Mouse (Mus musculus): ENCODE data around the gene Gcnt2. TPM values are rescaled to one million over a fixed set of nuclear protein-coding genes. Genes with fewer than 3 reads are reported as not detected.

Gcnt2 gene
- polyA plus RNA-seq, 1 experiment, result not detected

GRCm38 (mm10) chr13:40909060-40909459, 49.5 kb downstream of the Gcnt2 start:
- no peaks in the 10 kb centered on the region for H3K27me3 ChIP-seq (ENCODE audit: control insufficient read depth)
- TF ChIP-seq GATA1 (IDR thresholded peaks at IDR 0.05; ENCODE audit: low read length) (no peak), TAL1 (IDR thresholded peaks at IDR 0.05; ENCODE audit: low read length) (no peak)
- H3K4me1 ChIP-seq (ENCODE audit: control insufficient read depth), result peaks cover 2% of the 10 kb centered on the region; the same call in 1 of the 2 replicates
- no peak overlapping the region for H3K4me3 ChIP-seq (replicated peaks)
- H3K9me3 ChIP-seq (ENCODE audit: control insufficient read depth, low read length), result no peaks in the 10 kb centered on the region
- H3K36me3 ChIP-seq (ENCODE audit: control insufficient read depth), result no peaks in the 10 kb centered on the region

- no peaks in the 10 kb centered on the region for H3K9me3 ChIP-seq (ENCODE audit: control insufficient read depth, low read length)
- H3K4me3 ChIP-seq (replicated peaks), result no peak overlapping the region
- no peaks in the 10 kb centered on the region for H3K27me3 ChIP-seq (ENCODE audit: control insufficient read depth)
- H3K36me3 ChIP-seq (ENCODE audit: control insufficient read depth), result no peaks in the 10 kb centered on the region
- TF ChIP-seq TAL1 (IDR thresholded peaks at IDR 0.05; ENCODE audit: low read length) (no peak), GATA1 (IDR thresholded peaks at IDR 0.05; ENCODE audit: low read length) (no peak)
- H3K4me1 ChIP-seq (ENCODE audit: control insufficient read depth), result peaks cover 2% of the 10 kb centered on the region; the same call in 1 of the 2 replicates
Observed at GRCm38 (mm10) chr13:40910047-40910446, 50.5 kb downstream of the Gcnt2 start.

GRCm38 (mm10) chr13:40911951-40912350, 52.4 kb downstream of the Gcnt2 start:
- TF ChIP-seq TAL1 (IDR thresholded peaks at IDR 0.05; ENCODE audit: low read length) (no peak), GATA1 (IDR thresholded peaks at IDR 0.05; ENCODE audit: low read length) (no peak)
- H3K4me1 ChIP-seq (ENCODE audit: control insufficient read depth), result peaks cover 3% of the 10 kb centered on the region; the same call in 1 of the 2 replicates
- no peaks in the 10 kb centered on the region for H3K36me3 ChIP-seq (ENCODE audit: control insufficient read depth)
- H3K9me3 ChIP-seq (ENCODE audit: control insufficient read depth, low read length), result no peaks in the 10 kb centered on the region
- H3K27me3 ChIP-seq (ENCODE audit: control insufficient read depth), result peaks cover 13% of the 10 kb centered on the region
- H3K4me3 ChIP-seq (replicated peaks), result no peak overlapping the region

- TF ChIP-seq TAL1 (IDR thresholded peaks at IDR 0.05; ENCODE audit: low read length), result no peak
- no peak for TF ChIP-seq GATA1 (IDR thresholded peaks at IDR 0.05; ENCODE audit: low read length)
- Histone ChIP-seq H3K4me1 (ENCODE audit: control insufficient read depth) (peaks cover 12% of the 10 kb centered on the region), H3K27me3 (ENCODE audit: control insufficient read depth) (peaks cover 28% of the 10 kb centered on the region)
Observed at GRCm38 (mm10) chr13:40913395-40914018, 54.0 kb downstream of the Gcnt2 start.

GRCm38 (mm10) chr13:40914053-40914585, 54.6 kb downstream of the Gcnt2 start:
- TF ChIP-seq TAL1 (IDR thresholded peaks at IDR 0.05; ENCODE audit: low read length), result no peak
- no peaks in the 10 kb centered on the region for H3K36me3 ChIP-seq (ENCODE audit: control insufficient read depth)
- no peaks in the 10 kb centered on the region for H3K9me3 ChIP-seq (ENCODE audit: control insufficient read depth, low read length)
- H3K4me3 ChIP-seq (replicated peaks), result no peak overlapping the region
- H3K4me1 ChIP-seq (ENCODE audit: control insufficient read depth), result peaks cover 10% of the 10 kb centered on the region
- peaks cover 35% of the 10 kb centered on the region for H3K27me3 ChIP-seq (ENCODE audit: control insufficient read depth)

More at GRCm38 (mm10) chr13:40913395-40914018, 54.0 kb downstream of the Gcnt2 start:
- no peaks in the 10 kb centered on the region for H3K9me3 ChIP-seq (ENCODE audit: control insufficient read depth, low read length)
- no peaks in the 10 kb centered on the region for H3K36me3 ChIP-seq (ENCODE audit: control insufficient read depth)
- no peak overlapping the region for H3K4me3 ChIP-seq (replicated peaks)

- H3K4me3 ChIP-seq (replicated peaks), result no peak overlapping the region
- H3K36me3 ChIP-seq (ENCODE audit: control insufficient read depth), result no peaks in the 10 kb centered on the region
- H3K4me1 ChIP-seq (ENCODE audit: control insufficient read depth), result peaks cover 10% of the 10 kb centered on the region
- H3K9me3 ChIP-seq (ENCODE audit: control insufficient read depth, low read length), result no peaks in the 10 kb centered on the region
- TF ChIP-seq TAL1 (IDR thresholded peaks at IDR 0.05; ENCODE audit: low read length) (no peak), GATA1 (IDR thresholded peaks at IDR 0.05; ENCODE audit: low read length) (no peak)
- H3K27me3 ChIP-seq (ENCODE audit: control insufficient read depth), result peaks cover 59% of the 10 kb centered on the region
Observed at GRCm38 (mm10) chr13:40916321-40917160, 57.0 kb downstream of the Gcnt2 start.

GRCm38 (mm10) chr13:40917161-40918091, 57.9 kb downstream of the Gcnt2 start:
- TF ChIP-seq GATA1 (IDR thresholded peaks at IDR 0.05; ENCODE audit: low read length) (no peak), TAL1 (IDR thresholded peaks at IDR 0.05; ENCODE audit: low read length) (no peak)
- Histone ChIP-seq H3K4me3 (replicated peaks) (peak overlapping the region; percentile 41), H3K36me3 (ENCODE audit: control insufficient read depth) (no peaks in the 10 kb centered on the region), H3K27me3 (ENCODE audit: control insufficient read depth) (peaks cover 64% of the 10 kb centered on the region), H3K9me3 (ENCODE audit: control insufficient read depth, low read length) (no peaks in the 10 kb centered on the region), H3K4me1 (ENCODE audit: control insufficient read depth) (peaks cover 10% of the 10 kb centered on the region)

GRCm38 (mm10) chr13:40921326-40922059, 61.9 kb downstream of the Gcnt2 start:
- H3K4me1 ChIP-seq (ENCODE audit: control insufficient read depth), result peaks cover 10% of the 10 kb centered on the region
- H3K27me3 ChIP-seq (ENCODE audit: control insufficient read depth), result peaks cover 57% of the 10 kb centered on the region
- TF ChIP-seq GATA1 (IDR thresholded peaks at IDR 0.05; ENCODE audit: low read length), result no peak
- TF ChIP-seq TAL1 (IDR thresholded peaks at IDR 0.05; ENCODE audit: low read length), result no peak
- no peaks in the 10 kb centered on the region for H3K9me3 ChIP-seq (ENCODE audit: control insufficient read depth, low read length)
- no peaks in the 10 kb centered on the region for H3K36me3 ChIP-seq (ENCODE audit: control insufficient read depth)
- no peak overlapping the region for H3K4me3 ChIP-seq (replicated peaks)

All from erythroblast, embryonic 14.5 days (primary cell).